Mouse (Mus musculus): ENCODE measurements around the gene Gimap9.

Gene Gimap9

GRCm38 (mm10) chr6:48675931-48676859, at the start of gene Gimap9:
Gimap9 (plus strand) TSS chr6:48676129.
- DNase-seq, result no peak

- no peak for DNase-seq
These were observed 49.5 kb upstream of the Gimap9 start, which contains the start of gene AI854703 for GRCm38 (mm10) chr6:48626464-48626863. AI854703 (plus strand) TSS chr6:48626764.

- peak; percentile 65 for DNase-seq
These were observed 48.9 kb upstream of the Gimap9 start for GRCm38 (mm10) chr6:48626984-48627383.

GRCm38 (mm10) chr6:48627511-48627924, 48.4 kb upstream of the Gimap9 start:
- DNase-seq, result peak; percentile 43

DNA sequence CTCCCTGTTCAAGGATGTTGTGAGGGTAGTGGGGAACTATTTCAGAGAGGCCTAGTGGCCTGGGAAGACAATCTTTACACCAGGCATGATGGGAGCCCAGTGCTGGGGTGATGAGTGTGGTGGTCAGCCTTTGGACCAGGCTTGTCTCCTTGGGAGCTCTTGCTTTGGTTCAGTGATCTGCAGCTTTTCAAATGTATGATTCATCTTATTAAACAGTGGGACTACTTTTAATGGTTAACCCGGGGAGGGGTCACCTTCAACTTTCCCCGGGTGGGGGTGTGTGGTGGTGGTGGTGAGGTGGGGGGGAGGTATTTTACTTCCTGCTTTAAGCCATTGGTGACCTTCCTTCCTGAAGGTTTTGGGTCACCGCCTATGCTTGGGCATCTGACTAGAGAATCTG, 47.6 kb upstream of the Gimap9 start:
- no peak for DNase-seq

- DNase-seq, result peak; percentile 58
These were observed 46.9 kb upstream of the Gimap9 start for GRCm38 (mm10) chr6:48628808-48629660.

GRCm38 (mm10) chr6:48629661-48630034, 46.3 kb upstream of the Gimap9 start:
- no peak for DNase-seq

DNA sequence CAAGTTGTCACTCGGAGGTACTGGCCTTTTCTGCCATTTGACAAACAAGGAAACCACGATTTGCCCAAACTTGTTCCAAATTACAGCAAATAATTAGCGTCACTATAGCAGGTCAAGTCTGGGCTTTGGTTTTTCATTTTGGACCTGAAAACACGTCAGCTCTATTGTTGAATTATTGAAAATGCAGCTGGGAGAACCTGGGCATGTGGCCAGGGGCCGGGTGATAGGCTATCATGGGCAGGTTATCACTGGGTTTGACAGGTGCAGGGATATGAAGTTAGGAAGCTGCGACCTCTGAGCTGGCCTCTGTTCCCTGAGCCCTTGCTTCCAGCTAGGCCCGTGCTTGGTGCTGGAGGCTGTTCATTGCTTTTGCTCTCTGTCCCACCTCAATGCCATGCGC, 45.1 kb upstream of the Gimap9 start:
- no peak for DNase-seq

DNA sequence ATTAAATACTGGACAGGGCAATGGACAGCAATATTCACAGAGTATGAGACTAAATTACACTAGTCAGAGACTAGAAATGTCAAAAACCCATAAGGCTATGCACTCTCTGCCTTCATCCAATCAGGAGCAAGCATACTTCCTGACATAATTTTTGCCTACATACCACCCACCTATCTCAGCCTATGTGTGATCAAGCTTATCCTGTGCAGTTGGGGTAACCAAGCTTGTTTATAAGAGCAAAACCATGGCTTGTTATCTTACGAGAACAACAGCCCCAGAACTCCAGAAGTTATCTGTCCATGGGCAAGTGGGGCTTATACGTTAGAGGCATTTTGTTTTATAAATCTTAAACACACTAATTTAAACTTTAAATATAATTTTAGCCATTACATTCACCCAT, 40.8 kb upstream of the Gimap9 start:
- no peak for DNase-seq

GRCm38 (mm10) chr6:48636515-48636914, 39.4 kb upstream of the Gimap9 start:
- DNase-seq, result no peak

- DNase-seq, result no peak
These were observed 38.0 kb upstream of the Gimap9 start for GRCm38 (mm10) chr6:48637811-48638500.

DNA sequence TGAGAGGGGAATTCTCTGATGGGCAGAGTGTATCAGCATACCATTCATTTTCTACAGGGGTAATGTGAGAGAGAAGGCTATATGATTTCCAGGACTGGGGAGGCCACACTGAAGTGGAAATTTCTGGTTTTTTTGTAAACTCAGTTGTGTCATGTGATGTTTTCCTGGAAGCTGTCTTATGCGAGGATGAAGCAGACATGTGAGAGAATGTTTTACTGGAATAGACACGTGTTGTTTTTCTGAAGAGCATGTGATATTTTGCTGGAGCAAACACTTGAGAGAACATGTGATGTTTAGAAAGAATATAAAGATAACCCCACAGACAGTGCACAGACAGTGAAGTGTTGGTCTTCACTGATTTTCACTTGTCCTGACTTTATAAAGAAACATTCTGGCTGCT, 37.4 kb upstream of the Gimap9 start:
- no peak for DNase-seq

GRCm38 (mm10) chr6:48641391-48641790, 34.5 kb upstream of the Gimap9 start:
- DNase-seq, result no peak

- DNase-seq, result peak; percentile 50
These were observed 33.1 kb upstream of the Gimap9 start for GRCm38 (mm10) chr6:48642764-48643292.

DNA sequence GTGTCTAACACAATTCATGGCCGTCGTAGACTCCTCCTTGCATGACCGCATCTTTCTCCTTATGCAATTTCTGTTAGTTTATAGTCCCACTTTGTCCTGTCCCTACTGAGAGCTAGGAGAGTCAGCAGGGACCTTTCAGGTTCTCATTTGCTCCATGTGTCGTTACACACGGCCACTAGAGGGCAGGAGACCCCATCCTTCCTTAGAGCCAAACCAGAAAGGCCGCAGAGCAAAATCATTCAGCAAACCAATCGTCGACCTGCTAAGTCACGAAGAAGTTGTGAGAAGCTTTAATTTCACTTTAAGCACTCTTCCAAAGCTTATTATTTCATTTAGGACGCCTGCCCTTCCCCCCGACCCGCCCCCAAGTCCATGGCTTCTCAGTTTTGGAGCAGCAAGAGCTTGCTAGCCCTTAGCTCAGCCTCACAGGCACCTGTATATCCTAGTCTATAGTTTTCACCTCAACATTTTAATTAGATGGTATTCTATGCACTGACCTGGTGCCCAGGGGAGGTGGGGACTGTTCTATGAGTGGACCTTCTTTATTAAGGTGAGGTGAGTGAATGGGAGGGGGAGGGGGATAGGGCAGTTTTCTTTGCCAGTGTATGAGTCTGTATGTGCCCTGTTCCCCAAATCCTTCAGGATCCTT, 30.1 kb upstream of the Gimap9 start:
- DNase-seq, result peak; percentile 55

DNA sequence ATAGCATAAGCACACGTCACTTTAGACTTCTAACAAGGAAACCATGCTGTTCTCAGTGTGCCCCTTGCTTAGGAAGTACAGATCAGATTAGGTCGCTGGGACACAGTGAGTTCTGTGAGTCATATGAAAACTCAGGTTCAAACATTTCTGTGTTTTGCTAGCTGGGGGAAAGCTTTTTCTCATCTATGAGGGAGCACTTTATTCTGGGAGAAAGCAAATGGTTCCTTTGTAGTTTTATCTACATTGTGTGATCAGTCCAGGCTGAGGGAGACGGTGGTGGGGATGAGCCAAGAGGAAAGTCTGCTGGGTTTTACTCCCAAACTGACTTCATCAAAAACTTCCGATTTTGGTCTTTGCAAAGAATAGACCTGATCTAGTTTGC, 29.6 kb upstream of the Gimap9 start:
- no peak for DNase-seq

- DNase-seq, result no peak
These were observed 28.9 kb upstream of the Gimap9 start, which contains the start of gene Gimap8 for GRCm38 (mm10) chr6:48646995-48647394. Gimap8 (plus strand) TSS chr6:48647234.

GRCm38 (mm10) chr6:48647611-48648010, 28.3 kb upstream of the Gimap9 start:
- no peak for DNase-seq

DNA sequence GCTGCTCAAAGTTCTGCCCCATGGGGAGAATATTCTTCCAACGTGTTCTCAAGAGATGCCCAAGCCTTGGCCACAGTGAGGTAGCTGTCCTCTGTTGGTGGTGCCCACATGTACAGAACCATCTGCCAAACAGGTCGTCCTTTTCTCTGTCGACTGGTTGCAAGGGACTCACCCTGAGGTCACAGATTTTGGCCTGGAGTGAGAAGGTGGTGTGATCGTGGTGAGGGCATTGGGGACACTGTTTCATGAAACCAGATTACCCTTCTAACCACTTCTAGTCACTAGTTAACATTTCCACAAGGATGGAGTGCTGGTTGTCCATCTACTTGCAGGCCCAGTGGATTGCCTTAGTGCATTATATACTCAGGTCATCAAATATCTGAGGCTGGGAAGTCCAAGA, 27.1 kb upstream of the Gimap9 start:
- DNase-seq, result no peak

GRCm38 (mm10) chr6:48650041-48650440, 25.9 kb upstream of the Gimap9 start:
- no peak for DNase-seq

DNA sequence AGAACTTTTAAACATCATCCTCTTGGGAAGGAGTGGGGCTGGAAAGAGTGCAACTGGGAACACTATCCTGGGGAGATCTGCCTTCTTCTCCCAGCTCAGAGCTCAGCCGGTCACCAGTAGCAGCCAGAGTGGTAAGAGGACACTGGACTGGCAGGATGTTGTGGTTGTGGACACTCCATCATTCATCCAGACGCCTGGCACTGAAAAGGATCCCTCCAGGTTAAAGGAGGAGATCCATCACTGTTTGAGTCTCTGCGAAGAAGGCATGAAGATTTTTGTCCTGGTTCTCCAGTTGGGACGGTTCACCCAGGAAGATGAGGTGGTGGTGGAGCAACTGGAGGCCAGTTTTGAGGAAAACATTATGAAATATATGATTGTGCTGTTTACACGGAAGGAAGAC, 17.2 kb upstream of the Gimap9 start:
- no peak for DNase-seq

GRCm38 (mm10) chr6:48664750-48665149, 11.2 kb upstream of the Gimap9 start:
- DNase-seq, result no peak
